Mouse (Mus musculus): ENCODE measurements around the gene Wdr4. TPM values are rescaled to one million over a fixed set of nuclear protein-coding genes. Genes with fewer than 3 reads are reported as not detected.

The Wdr4 gene
- polyA plus RNA-seq, 1 experiment = 30.3 TPM

- DNase-seq (ENCODE audit: extremely low spot score in 1 of 2, low spot score in 1 of 2) = no peak
Observed at GRCm38 (mm10) chr17:31500908-31501307, 18.9 kb downstream of the Wdr4 start.

- DNase-seq (ENCODE audit: extremely low spot score in 1 of 2, low spot score in 1 of 2) = no peak
Observed at GRCm38 (mm10) chr17:31500416-31500815, 19.4 kb downstream of the Wdr4 start.

- DNase-seq (ENCODE audit: extremely low spot score in 1 of 2, low spot score in 1 of 2) = no peak
Observed at GRCm38 (mm10) chr17:31499725-31500124, 20.1 kb downstream of the Wdr4 start.

GRCm38 (mm10) chr17:31497726-31498125 is 22.1 kb downstream of the Wdr4 start:
- no peak for DNase-seq (ENCODE audit: extremely low spot score in 1 of 2, low spot score in 1 of 2)

GRCm38 (mm10) chr17:31494989-31495388 is 24.8 kb downstream of the Wdr4 start:
- no peak for DNase-seq (ENCODE audit: extremely low spot score in 1 of 2, low spot score in 1 of 2)

- peak; percentile 46 to 92 for DNase-seq (ENCODE audit: extremely low spot score in 1 of 2, low spot score in 1 of 2)
Observed at GRCm38 (mm10) chr17:31492416-31492815, 27.4 kb downstream of the Wdr4 start.

GRCm38 (mm10) chr17:31491355-31491754 is 28.4 kb downstream of the Wdr4 start:
- no peak for DNase-seq (ENCODE audit: extremely low spot score in 1 of 2, low spot score in 1 of 2)

GRCm38 (mm10) chr17:31487433-31488060 is 32.2 kb downstream of the Wdr4 start:
- DNase-seq (ENCODE audit: extremely low spot score in 1 of 2, low spot score in 1 of 2) = no peak

- DNase-seq (ENCODE audit: extremely low spot score in 1 of 2, low spot score in 1 of 2) = no peak
Observed at GRCm38 (mm10) chr17:31486616-31487198, 33.1 kb downstream of the Wdr4 start.

- DNase-seq (ENCODE audit: extremely low spot score in 1 of 2, low spot score in 1 of 2) = no peak
Observed at GRCm38 (mm10) chr17:31479108-31479844, 40.5 kb downstream of the Wdr4 start.

- DNase-seq (ENCODE audit: extremely low spot score in 1 of 2, low spot score in 1 of 2) = no peak
Observed at GRCm38 (mm10) chr17:31478606-31479005, 41.2 kb downstream of the Wdr4 start.

GRCm38 (mm10) chr17:31474388-31474787 is 45.4 kb downstream of the Wdr4 start:
- no peak for DNase-seq (ENCODE audit: extremely low spot score in 1 of 2, low spot score in 1 of 2)

- DNase-seq (ENCODE audit: extremely low spot score in 1 of 2, low spot score in 1 of 2) = no peak
Observed at GRCm38 (mm10) chr17:31470766-31471418, 48.9 kb downstream of the Wdr4 start.

GRCm38 (mm10) chr17:31468496-31468895 is 51.3 kb downstream of the Wdr4 start:
- no peak for DNase-seq (ENCODE audit: extremely low spot score in 1 of 2, low spot score in 1 of 2)

- DNase-seq (ENCODE audit: extremely low spot score in 1 of 2, low spot score in 1 of 2) = no peak
Observed at GRCm38 (mm10) chr17:31466854-31467253, 52.9 kb downstream of the Wdr4 start.

GRCm38 (mm10) chr17:31462506-31462905 is 57.3 kb downstream of the Wdr4 start:
- no peak for DNase-seq (ENCODE audit: extremely low spot score in 1 of 2, low spot score in 1 of 2)

- no peak for DNase-seq (ENCODE audit: extremely low spot score in 1 of 2, low spot score in 1 of 2)
Observed at GRCm38 (mm10) chr17:31460416-31460815, 59.4 kb downstream of the Wdr4 start.

- DNase-seq (ENCODE audit: extremely low spot score in 1 of 2, low spot score in 1 of 2) = peak; percentile 67 to 82
Observed at GRCm38 (mm10) chr17:31456723-31457567, 62.8 kb downstream of the Wdr4 start.

- no peak for DNase-seq (ENCODE audit: extremely low spot score in 1 of 2, low spot score in 1 of 2)
Observed at GRCm38 (mm10) chr17:31454056-31454455, 65.7 kb downstream of the Wdr4 start.

GRCm38 (mm10) chr17:31453476-31453875 is 66.3 kb downstream of the Wdr4 start:
- no peak for DNase-seq (ENCODE audit: extremely low spot score in 1 of 2, low spot score in 1 of 2)
